Mouse (Mus musculus): ENCODE data around the gene Rps6kl1. TPM values are rescaled to one million over a fixed set of nuclear protein-coding genes. Genes with fewer than 3 reads are reported as not detected.
A peak's percentile ranks its signal among the peaks of the same experiment; 100 is the strongest.
"Not testable (repeated sequence)": the region's sequence is repeated elsewhere in the genome, so short reads cannot be mapped to it uniquely, and the experiment has no call there.

The Rps6kl1 gene
- total RNA-seq, 2 experiments from 2014 or later: 38.8 to 39.5 TPM

- DNase-seq (ENCODE audit: extremely low spot score in 1 of 2, low spot score in 2 of 2): no peak
- intact Hi-C loops (cut with DNase I): no loop called here
Measured at GRCm38 (mm10) chr12:85146355-85146754, 4.7 kb downstream of the Rps6kl1 start.

GRCm38 (mm10) chr12:85145630-85146029 is 5.4 kb downstream of the Rps6kl1 start:
- intact Hi-C loops (cut with DNase I): loop anchor here (2.0 kb wide), 1 partner anchor 143 kb away; the partner anchor contains the start of genes Acyp1 and Zc2hc1c
- no peak for DNase-seq (ENCODE audit: extremely low spot score in 1 of 2, low spot score in 2 of 2)

GRCm38 (mm10) chr12:85144821-85145220 is 6.2 kb downstream of the Rps6kl1 start:
- no peak for DNase-seq (ENCODE audit: extremely low spot score in 1 of 2, low spot score in 2 of 2)
- intact Hi-C loops (cut with DNase I): loop anchor here (2.0 kb wide), 1 partner anchor 144 kb away; the partner anchor contains the start of genes Acyp1 and Zc2hc1c

GRCm38 (mm10) chr12:85144276-85144675 is 6.8 kb downstream of the Rps6kl1 start:
- DNase-seq (ENCODE audit: extremely low spot score in 1 of 2, low spot score in 2 of 2): not testable (repeated sequence)
- intact Hi-C loops (cut with DNase I): loop anchor here (2.0 kb wide), 1 partner anchor 145 kb away; the partner anchor contains the start of genes Acyp1 and Zc2hc1c

- peak; percentile 67 to 86 for DNase-seq (ENCODE audit: extremely low spot score in 1 of 2, low spot score in 2 of 2)
- intact Hi-C loops (cut with DNase I): loop anchor here (2.0 kb wide), 1 partner anchor 162 kb away; no protein-coding TSS in a partner anchor
Measured at GRCm38 (mm10) chr12:85142803-85143202, 8.3 kb downstream of the Rps6kl1 start.

- intact Hi-C loops (cut with DNase I): no loop called here
- no peak for DNase-seq (ENCODE audit: extremely low spot score in 1 of 2, low spot score in 2 of 2)
Measured at GRCm38 (mm10) chr12:85141096-85141495, 10.0 kb downstream of the Rps6kl1 start.

GRCm38 (mm10) chr12:85140036-85140701 is 10.9 kb downstream of the Rps6kl1 start:
- no peak for DNase-seq (ENCODE audit: extremely low spot score in 1 of 2, low spot score in 2 of 2)
- intact Hi-C loops (cut with DNase I): no loop called here

GRCm38 (mm10) chr12:85136627-85137026 is 14.4 kb downstream of the Rps6kl1 start:
- intact Hi-C loops (cut with DNase I): no loop called here
- no peak for DNase-seq (ENCODE audit: extremely low spot score in 1 of 2, low spot score in 2 of 2)

- DNase-seq (ENCODE audit: extremely low spot score in 1 of 2, low spot score in 2 of 2): no peak
- intact Hi-C loops (cut with DNase I): no loop called here
Measured at GRCm38 (mm10) chr12:85135513-85136470, 15.3 kb downstream of the Rps6kl1 start.

- no peak for DNase-seq (ENCODE audit: extremely low spot score in 1 of 2, low spot score in 2 of 2)
- intact Hi-C loops (cut with DNase I): no loop called here
Measured at GRCm38 (mm10) chr12:85134043-85134794, 16.8 kb downstream of the Rps6kl1 start.

GRCm38 (mm10) chr12:85131361-85131760 is 19.7 kb downstream of the Rps6kl1 start:
- intact Hi-C loops (cut with DNase I): no loop called here
- DNase-seq (ENCODE audit: extremely low spot score in 1 of 2, low spot score in 2 of 2): no peak

- intact Hi-C loops (cut with DNase I): no loop called here
Measured at GRCm38 (mm10) chr12:85129426-85129978, 21.6 kb downstream of the Rps6kl1 start.

GRCm38 (mm10) chr12:85126986-85127603 is 24.0 kb downstream of the Rps6kl1 start:
- intact Hi-C loops (cut with DNase I): no loop called here
- no peak for DNase-seq (ENCODE audit: extremely low spot score in 1 of 2, low spot score in 2 of 2)

More at GRCm38 (mm10) chr12:85129426-85129978, 21.6 kb downstream of the Rps6kl1 start:
- no peak for DNase-seq (ENCODE audit: extremely low spot score in 1 of 2, low spot score in 2 of 2)

- no peak for DNase-seq (ENCODE audit: extremely low spot score in 1 of 2, low spot score in 2 of 2)
- intact Hi-C loops (cut with DNase I): no loop called here
Measured at GRCm38 (mm10) chr12:85124751-85125150, 26.3 kb downstream of the Rps6kl1 start.

GRCm38 (mm10) chr12:85123645-85124044 is 27.4 kb downstream of the Rps6kl1 start:
- DNase-seq (ENCODE audit: extremely low spot score in 1 of 2, low spot score in 2 of 2): peak in 1 of 2 experiments; percentile 19
- intact Hi-C loops (cut with DNase I): no loop called here

GRCm38 (mm10) chr12:85123108-85123530 is 27.9 kb downstream of the Rps6kl1 start:
- intact Hi-C loops (cut with DNase I): no loop called here
- peak in 1 of 2 experiments; percentile 20 for DNase-seq (ENCODE audit: extremely low spot score in 1 of 2, low spot score in 2 of 2)

GRCm38 (mm10) chr12:85121806-85122459 is 29.1 kb downstream of the Rps6kl1 start:
- intact Hi-C loops (cut with DNase I): no loop called here

GRCm38 (mm10) chr12:85115678-85116077 is 35.4 kb downstream of the Rps6kl1 start:
- intact Hi-C loops (cut with DNase I): no loop called here
- DNase-seq (ENCODE audit: extremely low spot score in 1 of 2, low spot score in 2 of 2): no peak

More at GRCm38 (mm10) chr12:85121806-85122459, 29.1 kb downstream of the Rps6kl1 start:
- no peak for DNase-seq (ENCODE audit: extremely low spot score in 1 of 2, low spot score in 2 of 2)

All from left cerebral cortex, postnatal 10 days (tissue).